Mouse (Mus musculus): Measurements from ENCODE around the gene Npnt. TPM values are rescaled to one million over a fixed set of nuclear protein-coding genes. Genes with fewer than 3 reads are reported as not detected.

Gene Npnt
- total RNA-seq, 1 experiment from 2014 or later = 21.2 TPM

DNA sequence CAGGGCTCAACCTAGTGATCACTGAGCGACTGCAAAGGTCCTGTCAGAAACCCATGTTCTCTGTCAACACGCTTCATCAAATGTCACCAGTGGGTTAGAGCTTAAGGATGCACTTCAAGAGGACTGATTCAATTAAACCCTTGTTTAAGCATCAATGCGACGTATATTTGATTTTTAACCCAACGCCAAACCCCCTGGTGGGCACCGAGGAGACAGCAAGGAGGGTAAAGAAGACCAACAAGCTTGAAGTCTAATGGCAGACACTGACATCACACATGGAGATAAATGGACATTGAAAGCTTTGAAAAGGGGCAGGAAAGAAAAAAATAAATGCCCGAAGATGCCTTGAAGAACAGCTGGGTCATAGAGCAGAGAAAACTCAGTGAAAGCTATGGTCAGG, 57.0 kb downstream of the Npnt start:
- no peak for DNase-seq

- no peak for DNase-seq
Measured at GRCm38 (mm10) chr3:132892481-132892880, 57.6 kb downstream of the Npnt start.

GRCm38 (mm10) chr3:132887074-132887848, 62.8 kb downstream of the Npnt start:
- DNase-seq = no peak

DNA sequence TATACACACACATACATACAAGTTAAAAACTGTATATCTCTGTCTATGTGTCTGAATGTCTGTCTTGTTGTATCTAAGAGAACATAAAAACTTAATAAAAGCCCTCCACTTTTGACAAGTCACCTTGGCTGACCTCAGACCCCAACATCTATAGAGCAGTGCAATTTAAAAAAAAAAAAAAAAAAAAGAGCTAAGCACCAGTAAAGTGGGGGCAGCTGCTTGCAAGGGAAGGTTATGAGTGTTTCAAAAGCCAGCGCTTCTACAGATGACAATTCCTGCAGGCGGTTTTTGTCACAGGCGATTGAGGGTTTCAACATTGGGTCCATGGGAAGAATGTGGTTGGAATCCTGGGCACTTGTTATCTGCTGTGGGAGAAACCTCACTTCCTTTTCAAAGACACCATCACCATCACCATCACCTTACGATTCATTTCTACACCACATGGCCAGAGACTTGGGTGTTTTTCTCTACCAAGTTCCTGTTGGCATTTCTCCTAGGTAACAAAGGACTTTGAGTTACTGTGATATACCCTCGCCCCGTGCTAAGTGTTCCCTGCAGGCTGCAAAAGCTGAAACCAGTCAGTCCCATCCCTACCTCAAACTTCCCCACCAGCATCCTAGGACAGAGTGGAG, 63.6 kb downstream of the Npnt start:
- DNase-seq = no peak

DNA sequence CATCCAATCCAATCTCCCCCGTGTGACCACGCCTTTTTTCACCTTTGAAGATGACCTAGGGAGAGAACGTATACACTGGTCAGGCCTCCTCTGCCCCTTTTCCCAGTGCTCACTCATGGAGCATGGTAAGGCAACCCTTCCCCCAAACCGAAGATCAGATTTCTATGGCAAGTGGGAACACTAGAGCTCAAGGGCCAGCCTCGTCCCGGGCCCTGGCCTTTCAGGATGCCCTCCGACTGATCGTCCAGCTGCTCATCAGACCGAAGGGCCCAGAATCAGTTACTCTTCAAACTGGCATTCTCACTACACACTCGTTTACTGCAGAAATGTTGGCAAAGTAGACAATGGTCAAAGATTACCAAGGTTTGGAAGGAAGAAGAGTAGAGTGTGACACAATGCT, 65.6 kb downstream of the Npnt start:
- DNase-seq = no peak

DNA sequence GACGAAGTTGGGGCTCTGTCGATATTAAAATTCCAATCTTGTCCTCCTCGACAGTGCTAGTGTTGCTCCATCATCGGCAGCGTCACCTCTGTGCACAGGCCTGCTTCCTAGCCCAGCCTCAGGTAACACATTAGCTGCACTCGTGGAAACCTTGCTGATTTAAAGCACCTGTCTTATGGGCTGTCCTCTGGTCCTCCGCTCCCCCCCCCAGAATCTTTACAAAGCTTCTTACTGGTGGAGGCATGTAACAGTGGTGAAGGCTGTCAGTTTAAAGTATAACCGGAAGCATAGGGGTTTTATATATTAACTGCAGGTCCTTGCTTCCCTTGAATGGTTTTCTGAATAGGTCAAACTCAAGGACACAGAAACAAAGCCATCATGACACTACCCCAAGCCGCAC, 66.8 kb downstream of the Npnt start:
- no peak for DNase-seq

DNA sequence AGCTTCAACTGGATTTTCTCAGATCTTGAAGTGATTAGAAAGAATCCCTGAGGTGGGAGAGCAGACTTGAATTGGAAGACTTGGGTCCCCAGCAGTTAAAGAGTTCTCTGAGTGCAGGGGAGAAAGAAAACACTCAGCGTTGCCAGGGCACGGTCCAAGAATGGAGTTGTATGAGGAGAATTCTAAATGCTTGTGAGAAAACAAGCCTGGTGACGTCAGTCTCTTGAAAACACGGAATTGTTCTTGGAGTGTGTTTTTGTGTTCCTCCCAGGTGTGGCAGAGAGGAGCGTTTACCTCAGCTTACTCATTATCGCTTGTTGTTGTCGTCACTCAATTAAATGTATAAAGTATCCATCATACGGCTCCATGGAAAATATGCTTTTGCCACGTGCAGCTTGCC, 69.3 kb downstream of the Npnt start:
- DNase-seq = no peak

GRCm38 (mm10) chr3:132880361-132880760, 69.7 kb downstream of the Npnt start:
- DNase-seq = no peak

GRCm38 (mm10) chr3:132876933-132877676, 73.0 kb downstream of the Npnt start:
- no peak for DNase-seq

GRCm38 (mm10) chr3:132876011-132876708, 73.9 kb downstream of the Npnt start:
- DNase-seq = peak; percentile 16

DNA sequence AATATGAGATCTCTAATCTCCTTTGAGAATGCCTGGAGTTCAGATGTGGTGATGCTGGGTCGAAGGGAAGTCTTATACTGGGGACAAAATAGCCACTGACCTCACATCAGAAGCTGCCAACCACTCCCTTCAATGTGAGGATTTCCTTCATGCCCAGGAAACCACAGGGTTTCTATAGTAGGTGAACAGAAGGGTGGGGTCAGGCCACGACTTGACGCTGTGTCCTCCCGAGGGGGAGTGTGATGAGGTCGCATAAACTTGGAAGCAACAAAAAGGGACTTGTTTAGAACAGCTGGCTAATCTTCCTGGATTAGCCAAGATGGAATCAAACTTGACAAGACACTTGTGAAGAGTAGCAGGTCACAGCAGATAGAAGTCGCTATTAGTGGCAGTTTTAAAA, 76.8 kb downstream of the Npnt start:
- DNase-seq = no peak

DNA sequence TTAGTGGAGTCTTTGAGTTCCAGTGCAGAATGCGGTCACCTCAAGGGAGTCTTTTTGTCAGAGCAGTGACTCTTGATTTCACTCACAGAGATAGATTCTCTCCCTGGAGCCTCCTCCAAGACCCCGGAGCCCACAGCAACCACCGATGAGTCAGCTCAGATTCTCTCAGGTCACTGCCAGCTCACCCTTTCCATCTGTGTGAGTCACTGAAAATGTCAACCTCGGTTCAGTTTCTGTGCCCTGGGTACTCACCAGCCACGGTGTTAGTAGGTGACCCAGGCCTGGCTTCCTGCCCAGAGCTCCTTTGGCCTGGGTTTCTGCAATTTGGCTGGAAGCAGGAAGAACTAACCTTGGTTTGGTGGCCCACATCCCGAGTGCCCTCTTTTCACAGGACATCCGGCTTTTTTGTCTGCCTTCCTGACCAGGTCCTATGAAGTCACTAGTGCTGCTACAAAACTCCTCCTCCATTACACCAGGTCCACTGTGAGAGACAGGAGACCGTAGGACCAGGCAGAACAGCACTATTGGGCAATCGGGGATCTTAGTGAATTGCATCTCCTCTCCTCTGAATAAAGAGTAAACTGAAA, 78.7 kb downstream of the Npnt start:
- peak; percentile 94 for DNase-seq

- no peak for DNase-seq
Measured at GRCm38 (mm10) chr3:132870079-132870478, 80.0 kb downstream of the Npnt start.

- DNase-seq = peak; percentile 55
Measured at GRCm38 (mm10) chr3:132868838-132869237, 81.3 kb downstream of the Npnt start.

DNA sequence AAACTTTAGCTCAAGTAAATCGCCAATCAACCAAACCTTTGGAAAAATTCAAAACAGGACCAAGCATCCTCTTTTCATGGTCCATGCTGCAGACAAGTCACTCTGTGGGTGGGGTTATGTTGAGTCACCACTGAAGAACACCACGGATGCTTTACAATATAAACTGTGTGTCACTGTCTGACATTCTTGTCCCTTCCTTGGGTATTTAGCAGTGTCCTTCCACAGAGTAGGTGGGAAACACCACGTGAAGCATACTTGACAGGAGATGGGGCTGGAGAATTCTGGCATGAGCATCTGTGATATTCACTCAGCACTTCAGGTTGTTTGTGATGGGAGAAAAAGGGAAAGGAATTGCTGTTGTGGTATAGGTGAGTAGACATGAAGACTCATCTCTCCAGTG, 83.1 kb downstream of the Npnt start:
- DNase-seq = no peak

DNA sequence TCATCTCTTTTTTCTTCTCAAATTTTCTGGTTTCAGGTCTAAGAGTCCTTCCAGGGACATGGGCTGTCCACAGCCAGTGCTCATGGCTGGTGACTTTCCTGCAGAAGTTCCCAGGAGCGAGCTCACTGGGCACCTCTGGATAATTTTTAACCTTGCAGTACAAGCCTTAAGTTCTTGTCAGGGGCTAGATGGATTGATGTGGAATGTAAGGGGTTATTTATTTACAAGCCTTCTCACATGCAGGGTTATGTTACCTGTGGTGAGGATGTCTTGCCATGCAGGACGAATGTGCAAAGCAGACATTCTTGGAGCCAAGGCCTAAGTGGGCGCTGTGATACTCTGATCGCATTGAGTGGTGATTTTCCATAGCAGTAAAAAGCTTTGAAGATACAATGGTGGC, 84.5 kb downstream of the Npnt start:
- no peak for DNase-seq

- no peak for DNase-seq
Measured at GRCm38 (mm10) chr3:132864986-132865385, 85.1 kb downstream of the Npnt start.

- no peak for DNase-seq
Measured at GRCm38 (mm10) chr3:132864329-132864919, 85.7 kb downstream of the Npnt start.

DNA sequence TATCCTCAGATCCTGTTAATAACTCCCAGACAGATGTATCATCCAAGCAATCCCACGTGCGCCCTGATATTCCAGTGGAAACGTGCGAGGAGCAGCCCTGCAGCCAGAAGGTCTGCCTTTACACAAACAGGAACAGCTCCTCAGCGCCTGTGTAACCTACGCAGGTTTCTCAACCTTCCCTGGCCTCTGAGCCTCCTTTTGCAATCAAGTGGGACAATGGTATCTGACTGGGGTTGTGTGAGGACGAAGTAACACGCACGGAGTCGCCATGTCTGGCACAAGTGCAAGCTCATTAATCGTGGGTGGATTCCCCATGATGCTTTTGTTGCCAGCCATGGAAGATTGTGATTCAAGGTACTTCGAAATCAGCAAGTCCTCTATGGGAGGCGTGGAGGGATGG, 86.2 kb downstream of the Npnt start:
- DNase-seq = peak; percentile 67

DNA sequence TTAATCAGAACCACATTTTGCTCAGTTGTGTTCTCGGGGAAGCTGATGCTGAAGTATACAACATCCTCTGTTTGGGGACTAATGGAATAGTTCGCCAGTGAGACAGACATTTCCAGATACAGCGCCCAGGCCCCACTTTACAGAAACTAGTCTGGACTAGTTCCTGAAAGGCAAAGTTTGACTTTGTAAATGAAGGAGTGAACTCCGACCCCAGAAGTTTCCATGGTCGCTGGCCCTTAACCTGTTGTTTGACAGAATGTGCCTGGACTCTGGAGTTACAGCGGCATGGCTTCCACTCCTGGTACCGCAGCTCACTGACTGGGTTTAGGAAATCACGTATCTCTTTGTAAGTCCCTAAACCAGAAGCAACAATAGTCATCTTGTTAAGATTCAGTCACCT, 89.3 kb downstream of the Npnt start:
- DNase-seq = no peak

GRCm38 (mm10) chr3:132859573-132859972, 90.5 kb downstream of the Npnt start:
- DNase-seq = no peak

DNA sequence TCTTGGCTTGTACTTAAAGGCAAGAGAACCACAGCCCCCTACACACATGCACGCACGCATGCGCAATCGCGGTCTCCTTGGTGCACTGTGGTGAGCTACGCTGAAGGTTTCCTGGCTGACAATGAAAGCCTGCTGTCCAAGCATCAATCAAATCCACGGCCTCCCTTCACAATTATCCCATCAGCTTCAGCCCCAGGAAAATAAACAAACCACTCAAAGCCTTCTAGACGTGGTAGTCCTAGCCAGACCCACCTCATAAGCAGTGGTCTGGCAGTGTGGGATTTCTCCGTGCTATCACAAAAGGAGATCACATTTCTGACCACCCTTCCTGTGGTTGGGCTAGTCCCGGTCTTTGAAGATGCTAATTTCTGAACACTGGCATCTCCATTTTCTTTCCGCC, 91.2 kb downstream of the Npnt start:
- peak; percentile 22 for DNase-seq

Measured in adrenal gland, postnatal 14 days (tissue).